Mouse (Mus musculus): ENCODE measurements around the gene Ergic1.

- TF ChIP-seq CTCF (IDR thresholded peaks at IDR 0.05; ENCODE audit: extremely low read depth, insufficient read depth, low read length) (no peak), POLR2A (IDR thresholded peaks at IDR 0.05; ENCODE audit: extremely low read depth, insufficient read depth, low read length) (no peak)
Observed at GRCm38 (mm10) chr17:26530590-26531081, 30.7 kb upstream of the Ergic1 start.

Data from cortical plate, adult 2 months (tissue).